Mouse (Mus musculus): ENCODE measurements around the gene Zmiz1. TPM values are rescaled to one million over a fixed set of nuclear protein-coding genes. Genes with fewer than 3 reads are reported as not detected.
A peak's percentile ranks its signal among the peaks of the same experiment; 100 is the strongest.

Zmiz1 gene
- polyA plus RNA-seq, 1 experiment from 2014 or later = 23.8 TPM

DNA sequence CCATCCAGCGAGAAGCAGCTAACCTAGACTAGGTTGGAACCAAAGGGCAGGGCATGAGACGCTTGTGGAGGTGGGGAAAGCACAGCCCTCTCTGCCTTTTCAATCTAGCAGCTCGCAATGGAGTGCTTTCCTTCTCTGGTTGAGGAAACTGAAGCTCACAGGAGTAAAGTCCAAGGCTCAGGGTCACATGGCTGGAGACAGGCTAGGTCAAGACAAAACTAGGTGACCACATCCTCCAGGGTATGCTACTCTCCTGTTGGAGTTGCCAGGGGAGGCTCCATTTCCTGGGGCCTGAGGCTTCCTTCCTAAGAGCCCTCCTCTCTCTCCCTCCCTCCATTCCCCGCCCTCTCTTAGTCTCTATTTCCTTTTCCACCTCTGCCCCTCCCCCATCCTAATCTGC lies 135.6 kb downstream of the Zmiz1 start:
- Histone ChIP-seq H3K9me3 (no peaks in the 10 kb centered on the region), H3K36me3 (peaks cover 9% of the 10 kb centered on the region), H3K4me3 (no peak overlapping the region), H3K9ac (no peak overlapping the region), H3K4me1 (peaks cover under 1% of the 10 kb centered on the region; the same call in 1 of the 2 replicates), H3K27me3 (no peaks in the 10 kb centered on the region), H3K4me2 (no peak overlapping the region), H3K27ac (no peak overlapping the region)
- no peak for ATAC-seq (ENCODE audit: borderline replicate concordance, extremely low read depth, low FRiP score, low TSS enrichment)
- 69% methylated on average over 4 of the region's 4 CpGs for WGBS

DNA sequence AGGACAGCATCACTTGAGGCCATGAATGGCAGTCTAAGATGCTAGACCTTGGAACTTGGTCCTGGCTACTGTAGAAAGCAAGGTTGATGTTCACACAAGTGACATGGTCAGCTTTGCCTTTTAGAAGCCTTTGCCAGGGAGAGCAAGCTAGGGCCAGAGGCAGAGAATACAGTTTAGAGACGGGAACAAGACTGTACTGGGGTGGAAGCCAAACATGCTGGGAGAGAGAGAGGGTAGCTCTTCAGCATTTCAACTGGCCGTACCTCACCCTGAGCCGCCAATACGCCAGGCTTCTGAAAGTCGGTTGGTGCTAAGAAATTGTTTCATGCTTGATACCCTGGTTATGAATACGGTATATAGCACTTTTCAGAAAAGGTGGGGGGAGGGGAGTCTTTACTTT lies 140.0 kb downstream of the Zmiz1 start:
- Histone ChIP-seq H3K27me3 (no peaks in the 10 kb centered on the region), H3K36me3 (peaks cover 6% of the 10 kb centered on the region; the same call in 1 of the 2 replicates), H3K9ac (no peak overlapping the region), H3K4me1 (peaks cover 37% of the 10 kb centered on the region), H3K4me2 (no peak overlapping the region), H3K27ac (no peak overlapping the region), H3K9me3 (no peaks in the 10 kb centered on the region), H3K4me3 (no peak overlapping the region)
- ATAC-seq (ENCODE audit: borderline replicate concordance, extremely low read depth, low FRiP score, low TSS enrichment) = no peak
- 83% methylated on average over 6 of the region's 6 CpGs for WGBS

DNA sequence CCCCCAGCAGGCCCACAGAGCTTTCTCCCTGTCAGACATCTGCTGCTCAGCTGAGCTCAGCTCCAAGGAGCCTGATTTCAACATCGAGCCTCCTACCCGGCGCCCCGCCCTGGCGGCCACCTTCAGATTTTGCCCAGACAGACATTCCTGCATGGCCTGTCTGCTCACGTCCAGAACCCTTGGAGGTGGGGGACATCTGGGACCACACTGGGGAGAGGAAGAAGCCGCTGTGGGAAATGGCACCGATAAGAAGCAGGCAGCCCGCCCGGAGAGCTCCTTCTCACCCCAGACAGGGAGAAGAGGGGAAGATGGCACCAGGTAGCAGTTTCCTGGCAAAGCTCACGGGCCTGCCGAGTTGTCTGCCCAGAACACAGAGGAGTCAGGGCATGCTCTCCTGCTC lies 140.9 kb downstream of the Zmiz1 start:
- H3K36me3 ChIP-seq = peaks cover 6% of the 10 kb centered on the region; the same call in 1 of the 2 replicates
- H3K27ac ChIP-seq = no peak overlapping the region
- H3K9me3 ChIP-seq = no peaks in the 10 kb centered on the region
- H3K27me3 ChIP-seq = no peaks in the 10 kb centered on the region
- ATAC-seq (ENCODE audit: borderline replicate concordance, extremely low read depth, low FRiP score, low TSS enrichment) = no peak
- peaks cover 47% of the 10 kb centered on the region for H3K4me1 ChIP-seq
- H3K4me2 ChIP-seq = no peak overlapping the region
- WGBS = 72% methylated on average over 12 of the region's 12 CpGs
- no peak overlapping the region for H3K4me3 ChIP-seq
- no peak overlapping the region for H3K9ac ChIP-seq

DNA sequence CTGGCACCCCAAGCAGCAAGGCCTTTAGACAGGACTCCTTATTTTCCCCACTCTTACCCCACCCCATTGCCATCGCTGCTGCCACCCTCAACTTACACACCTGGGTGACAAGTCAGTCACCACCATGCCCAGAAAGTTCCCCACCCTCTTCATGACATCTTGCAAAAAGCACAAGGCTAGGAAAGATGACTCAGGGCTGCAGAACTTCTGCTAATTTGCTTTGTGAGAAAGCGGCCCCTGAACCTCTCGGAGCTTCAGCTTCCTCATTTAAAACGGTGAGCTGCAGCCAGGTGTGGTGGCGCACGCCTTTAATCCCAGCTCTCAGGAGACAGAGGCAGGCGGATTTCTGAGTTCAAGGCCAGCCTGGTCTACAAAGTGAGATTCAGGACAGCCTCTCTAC lies 141.4 kb downstream of the Zmiz1 start:
- Histone ChIP-seq H3K4me2 (no peak overlapping the region), H3K4me1 (peaks cover 51% of the 10 kb centered on the region), H3K27ac (0 out of 2 replicates have a peak overlapping the region, but pooled peaks have one; percentile 3), H3K27me3 (no peaks in the 10 kb centered on the region), H3K9me3 (no peaks in the 10 kb centered on the region), H3K4me3 (no peak overlapping the region), H3K9ac (no peak overlapping the region), H3K36me3 (peaks cover 6% of the 10 kb centered on the region; the same call in 1 of the 2 replicates)
- no peak for ATAC-seq (ENCODE audit: borderline replicate concordance, extremely low read depth, low FRiP score, low TSS enrichment)
- 85% methylated on average over 7 of the region's 7 CpGs for WGBS

DNA sequence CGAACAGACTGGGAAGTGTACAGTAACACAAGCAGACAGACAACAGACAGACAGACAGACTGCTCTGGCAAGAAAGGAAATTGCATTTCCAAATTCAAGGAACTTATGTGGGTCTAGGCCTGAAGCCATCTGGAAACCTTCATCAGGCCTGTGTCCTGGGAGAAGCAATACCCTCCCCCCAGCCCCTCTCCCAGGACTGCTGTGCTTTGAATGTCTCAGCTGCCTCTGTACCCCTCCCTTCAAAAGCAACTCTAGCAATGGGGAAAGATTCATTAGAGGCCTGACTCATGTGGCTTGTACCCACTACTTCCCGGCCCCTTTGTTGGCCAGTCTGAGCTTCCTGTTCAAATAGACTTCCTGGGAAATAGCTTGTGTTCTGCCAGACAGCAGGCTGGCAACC lies 142.0 kb downstream of the Zmiz1 start:
- H3K27ac ChIP-seq = 0 out of 2 replicates have a peak overlapping the region, but pooled peaks have one; percentile 3
- 17% methylated on average over 2 of the region's 2 CpGs for WGBS
- H3K36me3 ChIP-seq = peaks cover 6% of the 10 kb centered on the region; the same call in 1 of the 2 replicates
- H3K27me3 ChIP-seq = no peaks in the 10 kb centered on the region
- no peak; the same call in 1 of the 2 replicates for ATAC-seq (ENCODE audit: borderline replicate concordance, extremely low read depth, low FRiP score, low TSS enrichment)
- peaks cover 57% of the 10 kb centered on the region for H3K4me1 ChIP-seq
- H3K9ac ChIP-seq = no peak overlapping the region
- no peak overlapping the region for H3K4me2 ChIP-seq
- H3K4me3 ChIP-seq = no peak overlapping the region
- no peaks in the 10 kb centered on the region for H3K9me3 ChIP-seq

DNA sequence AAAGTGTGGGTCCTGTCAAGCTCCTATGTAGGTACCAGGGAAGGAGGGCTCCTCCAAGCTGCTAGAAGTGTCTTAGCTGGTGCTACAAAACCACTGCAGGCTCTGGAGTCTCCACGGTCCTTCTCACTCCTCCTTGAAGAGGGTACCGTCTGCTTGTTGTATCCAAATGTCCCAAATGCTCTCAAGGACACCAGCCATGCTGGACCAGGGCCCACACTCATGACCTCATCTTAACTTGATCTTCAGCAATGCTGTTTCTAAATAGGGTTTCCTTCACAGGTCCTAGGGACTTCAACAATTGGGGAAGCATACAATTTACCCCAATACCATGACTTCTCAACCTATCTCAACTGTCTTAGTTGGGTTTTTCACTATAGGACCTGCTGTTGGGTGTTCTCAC lies 143.0 kb downstream of the Zmiz1 start:
- peaks cover 68% of the 10 kb centered on the region for H3K4me1 ChIP-seq
- ATAC-seq (ENCODE audit: borderline replicate concordance, extremely low read depth, low FRiP score, low TSS enrichment) = no peak
- peaks cover 6% of the 10 kb centered on the region; the same call in 1 of the 2 replicates for H3K36me3 ChIP-seq
- H3K27ac ChIP-seq = no peak overlapping the region
- no peaks in the 10 kb centered on the region for H3K27me3 ChIP-seq
- 83% methylated on average over 2 of the region's 2 CpGs for WGBS
- H3K4me2 ChIP-seq = no peak overlapping the region
- H3K4me3 ChIP-seq = no peak overlapping the region
- H3K9ac ChIP-seq = no peak overlapping the region
- H3K9me3 ChIP-seq = no peaks in the 10 kb centered on the region

DNA sequence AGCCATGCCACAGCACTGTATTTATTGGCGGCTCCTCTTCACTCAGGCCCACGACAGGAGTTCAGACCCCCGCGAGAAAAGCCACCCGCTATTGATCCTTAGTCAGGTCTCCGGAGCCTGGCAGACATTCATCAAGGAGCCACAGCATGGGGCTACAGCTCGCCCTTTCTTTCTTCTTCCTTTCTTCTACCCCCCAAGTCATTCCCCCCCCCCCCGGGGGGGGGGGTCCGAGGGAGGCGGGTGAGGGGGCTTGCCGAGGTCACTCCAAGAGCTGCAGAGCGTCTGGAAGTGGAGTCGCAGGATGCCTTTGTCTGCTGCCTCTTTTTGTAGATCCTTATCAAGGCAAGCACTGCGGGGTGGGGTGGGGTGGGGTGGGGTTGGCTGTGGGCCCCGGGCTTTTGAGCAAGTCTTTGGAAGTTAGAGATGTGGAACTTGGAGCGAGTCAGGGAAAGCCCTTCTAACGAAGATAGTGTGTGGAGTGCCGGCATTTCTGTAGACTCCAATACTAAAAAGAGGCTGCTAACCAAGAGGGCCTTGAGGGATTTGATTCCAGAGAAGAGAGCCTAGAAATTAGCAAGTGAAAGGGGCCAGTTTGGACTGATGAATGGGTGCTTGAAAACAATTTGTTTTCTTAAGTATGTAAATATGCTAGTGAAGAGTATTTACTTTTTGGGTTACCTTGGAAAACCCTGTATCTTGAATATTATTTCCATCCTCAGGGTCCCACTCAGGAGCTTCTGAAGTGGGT lies 145.6 kb downstream of the Zmiz1 start:
- Histone ChIP-seq H3K4me1 (peaks cover 83% of the 10 kb centered on the region), H3K9ac (no peak overlapping the region), H3K4me2 (no peak overlapping the region), H3K9me3 (no peaks in the 10 kb centered on the region), H3K36me3 (no peaks in the 10 kb centered on the region), H3K27ac (no peak overlapping the region), H3K27me3 (no peaks in the 10 kb centered on the region), H3K4me3 (no peak overlapping the region)
- WGBS = 14% methylated on average over 13 of the region's 18 CpGs
- no peak for ATAC-seq (ENCODE audit: borderline replicate concordance, extremely low read depth, low FRiP score, low TSS enrichment)

DNA sequence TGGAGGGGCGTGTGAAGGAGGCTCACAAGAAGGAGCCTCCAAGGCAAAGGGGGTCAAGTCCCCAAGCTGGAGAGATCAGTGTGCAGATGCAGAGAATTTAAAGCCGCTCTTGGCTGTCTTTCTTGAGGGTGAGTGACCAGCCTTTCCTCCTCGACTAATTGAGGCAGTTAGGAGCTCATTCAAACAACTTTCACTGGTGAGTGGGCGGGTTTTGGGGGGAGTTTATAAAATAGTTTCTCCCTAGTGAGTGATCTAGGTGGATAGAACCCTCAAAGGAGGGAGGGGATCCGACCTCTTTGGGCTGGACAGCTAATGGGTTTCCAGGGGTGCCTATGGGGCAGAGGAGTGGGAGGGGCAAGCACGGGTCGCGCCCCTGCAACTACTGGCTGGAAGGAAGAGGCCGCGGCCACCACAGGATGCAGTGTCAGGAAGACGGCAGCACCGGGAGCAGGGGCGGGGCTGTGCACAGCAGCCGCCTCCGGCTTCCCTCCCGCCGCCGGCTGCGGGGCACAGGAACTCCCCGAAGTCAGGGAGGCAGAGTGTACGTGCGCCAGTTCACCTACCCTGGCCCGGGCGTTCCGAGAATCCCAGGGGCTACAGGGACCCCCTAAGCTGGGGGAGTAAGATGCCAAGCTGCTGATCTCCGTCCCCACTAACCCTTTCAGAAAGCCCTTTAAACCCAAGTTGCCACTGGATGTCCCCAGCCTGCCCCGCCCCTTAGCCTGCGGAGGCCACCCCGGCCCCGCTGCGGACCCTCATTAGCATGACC lies 147.6 kb downstream of the Zmiz1 start:
- ATAC-seq (ENCODE audit: borderline replicate concordance, extremely low read depth, low FRiP score, low TSS enrichment) = peak; percentile 43
- H3K4me1 ChIP-seq = peaks cover 89% of the 10 kb centered on the region
- peak overlapping the region; percentile 77 for H3K4me3 ChIP-seq
- H3K27me3 ChIP-seq = no peaks in the 10 kb centered on the region
- peak overlapping the region; percentile 77 for H3K9ac ChIP-seq
- WGBS = 3% methylated on average over 31 of the region's 31 CpGs
- H3K9me3 ChIP-seq = no peaks in the 10 kb centered on the region
- H3K36me3 ChIP-seq = no peaks in the 10 kb centered on the region
- H3K4me2 ChIP-seq = peak overlapping the region; percentile 100
- peak overlapping the region; percentile 91 for H3K27ac ChIP-seq

DNA sequence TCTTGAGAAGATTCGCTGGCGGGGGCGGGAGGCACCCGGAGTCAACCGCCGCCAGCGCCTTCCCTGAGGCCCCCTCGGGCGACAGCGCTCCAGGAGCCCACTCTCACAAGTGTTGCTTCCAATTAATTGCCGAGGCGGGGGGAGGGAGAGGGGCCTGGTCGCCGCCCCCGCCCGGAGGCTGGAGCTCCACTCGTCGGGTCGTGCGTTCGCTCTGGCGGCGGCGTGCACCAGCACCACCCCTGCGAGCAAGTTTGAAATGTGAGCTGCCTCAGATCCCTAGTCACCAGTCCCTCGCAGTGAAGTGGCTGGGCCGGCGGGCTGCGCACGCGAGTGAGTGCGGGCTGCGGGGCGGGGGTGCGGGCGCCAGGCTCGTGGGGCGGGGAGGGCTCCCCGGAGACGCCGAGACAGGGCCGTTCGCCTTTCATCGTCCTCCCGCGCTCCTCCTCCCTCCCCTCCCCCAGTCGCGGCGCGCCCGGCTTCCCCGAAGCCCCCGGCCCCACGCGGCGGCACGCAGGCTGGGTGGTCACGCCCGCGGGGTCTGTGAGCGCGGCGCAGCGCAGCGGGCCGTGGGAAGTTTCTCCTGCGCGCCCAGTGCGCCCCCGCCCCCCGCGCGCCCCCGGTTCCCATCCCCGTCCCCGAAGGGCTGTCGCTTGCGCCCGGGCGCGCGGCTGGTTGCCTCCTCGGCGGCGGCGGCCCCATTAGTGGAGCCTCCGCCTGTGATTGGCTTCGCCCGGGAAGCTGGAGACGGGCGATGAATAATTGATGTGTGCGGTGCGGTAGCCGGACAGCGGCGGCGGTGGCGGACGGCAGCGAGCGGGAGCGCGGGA lies 148.4 kb downstream of the Zmiz1 start:
- peaks cover 86% of the 10 kb centered on the region for H3K4me1 ChIP-seq
- peak; percentile 44; the same call in 1 of the 2 replicates for ATAC-seq (ENCODE audit: borderline replicate concordance, extremely low read depth, low FRiP score, low TSS enrichment)
- WGBS = under 1% methylated on average over 82 of the region's 103 CpGs

DNA sequence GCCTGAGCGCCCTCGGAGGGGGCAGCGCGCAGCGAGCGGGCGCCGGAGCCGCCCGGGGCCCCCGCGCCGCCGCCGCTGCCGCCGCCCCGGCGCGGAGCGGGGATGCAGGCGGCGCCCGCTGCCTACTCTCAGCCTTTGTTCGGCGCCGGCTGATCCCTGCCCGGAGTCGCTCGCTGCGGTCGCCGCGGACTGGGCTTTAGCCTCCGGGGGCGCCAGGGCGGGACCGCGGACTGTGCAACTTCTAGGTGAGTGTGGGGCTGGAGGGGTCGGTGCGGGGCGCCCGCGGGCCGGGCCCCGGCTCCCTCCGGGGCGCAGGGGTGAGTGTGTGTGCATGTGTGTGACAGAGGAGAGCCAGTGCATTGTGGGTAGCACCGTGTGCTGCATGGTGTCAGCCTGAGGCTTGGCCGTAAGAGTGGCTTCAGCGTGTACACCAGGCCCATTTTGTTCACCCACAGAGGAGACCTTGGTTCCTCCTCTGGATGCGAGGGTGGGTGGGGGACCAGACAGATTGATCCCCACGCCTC lies 149.0 kb downstream of the Zmiz1 start:
- Histone ChIP-seq H3K9me3 (no peaks in the 10 kb centered on the region), H3K27ac (peak overlapping the region; percentile 91), H3K9ac (peak overlapping the region; percentile 77), H3K4me2 (peak overlapping the region; percentile 100), H3K36me3 (no peaks in the 10 kb centered on the region), H3K4me1 (peaks cover 86% of the 10 kb centered on the region), H3K4me3 (peak overlapping the region; percentile 77), H3K27me3 (no peaks in the 10 kb centered on the region)
- ATAC-seq (ENCODE audit: borderline replicate concordance, extremely low read depth, low FRiP score, low TSS enrichment) = peak; percentile 62; the same call in 1 of the 2 replicates
- WGBS = under 1% methylated on average over 38 of the region's 53 CpGs

More for the DNA sequence above, 148.4 kb downstream of the Zmiz1 start:
- H3K4me2 ChIP-seq = peak overlapping the region; percentile 100
- H3K27ac ChIP-seq = peak overlapping the region; percentile 91
- H3K36me3 ChIP-seq = no peaks in the 10 kb centered on the region
- no peaks in the 10 kb centered on the region for H3K9me3 ChIP-seq
- H3K27me3 ChIP-seq = no peaks in the 10 kb centered on the region
- H3K9ac ChIP-seq = peak overlapping the region; percentile 77
- H3K4me3 ChIP-seq = peak overlapping the region; percentile 77

DNA sequence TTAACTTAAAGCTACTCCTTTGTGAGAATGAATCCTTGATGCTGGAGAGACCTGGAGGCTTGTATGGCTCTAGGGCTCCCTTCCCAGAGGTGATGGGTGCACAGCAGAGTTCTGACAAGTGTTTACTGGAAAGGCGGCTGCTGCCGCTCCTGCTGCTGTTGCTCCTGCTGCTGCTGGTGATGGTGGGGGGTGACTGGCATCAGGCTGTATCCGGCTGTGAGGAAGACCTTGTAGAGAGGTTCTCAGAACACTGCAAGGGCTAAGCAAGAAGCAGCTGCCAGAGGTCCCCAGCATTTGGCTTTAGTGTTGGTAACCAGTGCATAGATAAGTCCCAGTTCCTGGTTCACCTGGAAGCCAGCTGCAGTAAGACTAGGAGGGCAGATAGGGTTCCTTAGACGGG lies 149.6 kb downstream of the Zmiz1 start:
- H3K4me2 ChIP-seq = peak overlapping the region; percentile 100
- no peak for ATAC-seq (ENCODE audit: borderline replicate concordance, extremely low read depth, low FRiP score, low TSS enrichment)
- no peaks in the 10 kb centered on the region for H3K36me3 ChIP-seq
- H3K4me3 ChIP-seq = peak overlapping the region; percentile 77
- H3K4me1 ChIP-seq = peaks cover 83% of the 10 kb centered on the region
- peak overlapping the region; percentile 77 for H3K9ac ChIP-seq
- WGBS = 26% methylated on average over 4 of the region's 4 CpGs
- no peaks in the 10 kb centered on the region for H3K27me3 ChIP-seq
- peak overlapping the region; percentile 91 for H3K27ac ChIP-seq
- H3K9me3 ChIP-seq = no peaks in the 10 kb centered on the region

Data from lung, embryonic 15.5 days (tissue).